Comparison of ENCODE assay signal across 20 mouse cellular contexts in the genomic region with DNA sequence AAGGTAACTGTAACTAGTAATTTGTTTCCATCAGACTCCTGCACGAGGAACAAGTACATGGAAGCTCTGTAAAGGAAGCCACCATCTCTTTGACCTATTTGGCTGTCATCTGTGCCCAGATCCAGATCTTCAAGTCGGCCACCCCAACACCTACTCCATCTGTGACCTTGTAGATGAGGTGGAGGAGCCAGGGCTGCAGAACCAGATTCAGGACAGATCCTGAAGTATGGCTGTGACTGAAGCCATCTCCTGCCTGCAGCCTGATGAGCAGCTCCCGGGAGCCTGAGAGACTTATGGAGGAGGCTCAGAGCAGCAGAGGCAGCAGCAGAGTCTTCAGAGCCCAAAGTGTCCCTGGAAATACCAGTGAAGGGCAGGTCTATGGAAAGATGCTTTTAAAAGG. TPM values are rescaled to one million over a fixed set of nuclear protein-coding genes. Genes with fewer than 3 reads are reported as not detected.
"Had no signal": no experiment of that assay in that cellular context is flagged by ENCODE, and none has a peak within 500 bp of the region (broad histone marks: within the 10 kb centered on the region; RNA-seq: fewer than 3 reads in every experiment).

No protein-coding gene starts in this region.

- ATAC-seq: midbrain, embryonic 16.5 days had no signal

- H3K4me3 ChIP-seq: myocyte; neural tube, embryonic 13.5 days; neural tube, embryonic 15.5 days had no signal

- H3K9me3 ChIP-seq: midbrain, embryonic 10.5 days; neural tube, embryonic 13.5 days; neural tube, embryonic 15.5 days had no signal

- H3K4me1 ChIP-seq: neural tube, embryonic 13.5 days; neural tube, embryonic 15.5 days had no signal

- H3K27ac ChIP-seq: midbrain, embryonic 10.5 days; neural tube, embryonic 13.5 days; neural tube, embryonic 15.5 days had no signal

- DNase-seq: lung, adult 18-20 months; lung, embryonic 14.5 days; lung, postnatal 4 days; midbrain, embryonic 14.5 days; right cerebral cortex, adult 18-20 months; right cerebral cortex, postnatal 25 days; right cerebral cortex, postnatal 4 days; spleen, adult 18-20 months; thymus, adult 18-20 months; thymus, postnatal 14 days; thymus, postnatal 36 days had no signal

- H3K36me3 ChIP-seq: midbrain, embryonic 10.5 days; neural tube, embryonic 13.5 days; neural tube, embryonic 15.5 days had no signal

- H3K9ac ChIP-seq: lung, embryonic 14.5 days; neural tube, embryonic 13.5 days; neural tube, embryonic 15.5 days had no signal

RNA-seq across cellular contexts. Expression of a gene that starts 34.4 kb away (rescaled TPM):
- total RNA-seq: megakaryocyte, adult 5-6 weeks; megakaryocyte-erythroid progenitor cell, adult 5-6 weeks had no signal
- polyA plus RNA-seq: midbrain, embryonic 10.5 days; midbrain, embryonic 14.5 days; midbrain, embryonic 16.5 days; myocyte; neural tube, embryonic 11.5 days; neural tube, embryonic 13.5 days; neural tube, embryonic 15.5 days; stomach, embryonic 14.5 days had no signal

RNA-seq across cellular contexts. Expression of a gene that starts 56.1 kb away (rescaled TPM):
- total RNA-seq: megakaryocyte, adult 5-6 weeks; megakaryocyte-erythroid progenitor cell, adult 5-6 weeks had no signal
- polyA plus RNA-seq: midbrain, embryonic 14.5 days; midbrain, embryonic 16.5 days; myocyte; neural tube, embryonic 11.5 days; neural tube, embryonic 13.5 days; neural tube, embryonic 15.5 days had no signal
